Mouse (Mus musculus): ENCODE data around the gene Ppm1l. TPM values are rescaled to one million over a fixed set of nuclear protein-coding genes. Genes with fewer than 3 reads are reported as not detected.
"Not testable (repeated sequence)": the region's sequence is repeated elsewhere in the genome, so short reads cannot be mapped to it uniquely, and the experiment has no call there.

Gene Ppm1l
- polyA plus RNA-seq, 1 experiment = 0.75 TPM

DNA sequence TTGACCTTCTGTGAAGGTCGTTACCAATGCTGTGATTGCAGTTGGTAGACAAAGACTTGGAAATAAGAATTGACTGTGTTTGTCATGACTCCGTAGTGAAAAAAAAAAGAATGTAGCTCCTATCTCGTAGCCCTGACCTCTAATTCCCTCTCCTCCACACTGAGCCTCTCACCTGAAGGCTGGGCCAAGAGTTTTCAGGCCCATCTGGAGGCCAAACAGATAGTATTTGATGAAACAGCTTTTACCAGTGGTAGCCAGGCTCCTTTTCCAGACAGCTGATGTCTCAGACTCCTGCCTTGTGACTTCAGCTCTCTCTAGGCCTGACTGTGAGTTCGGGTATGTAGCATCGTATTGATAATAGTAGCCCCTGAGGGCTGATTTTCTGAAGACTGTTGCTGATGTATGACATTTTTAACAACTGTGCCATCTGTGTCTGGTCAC is 45.7 kb downstream of the Ppm1l start:
- Histone ChIP-seq H3K27ac (ENCODE audit: insufficient read depth, low read depth, low read length) (no peak overlapping the region), H3K4me1 (ENCODE audit: control insufficient read depth, insufficient read depth, low read length) (no peaks in the 10 kb centered on the region), H3K4me3 (ENCODE audit: insufficient read depth, low read length) (no peak overlapping the region)
- TF ChIP-seq POLR2A (IDR thresholded peaks at IDR 0.05; ENCODE audit: borderline replicate concordance, low read depth, low read length) (no peak), CTCF (IDR thresholded peaks at IDR 0.05; ENCODE audit: low read depth, low read length) (no peak)

DNA sequence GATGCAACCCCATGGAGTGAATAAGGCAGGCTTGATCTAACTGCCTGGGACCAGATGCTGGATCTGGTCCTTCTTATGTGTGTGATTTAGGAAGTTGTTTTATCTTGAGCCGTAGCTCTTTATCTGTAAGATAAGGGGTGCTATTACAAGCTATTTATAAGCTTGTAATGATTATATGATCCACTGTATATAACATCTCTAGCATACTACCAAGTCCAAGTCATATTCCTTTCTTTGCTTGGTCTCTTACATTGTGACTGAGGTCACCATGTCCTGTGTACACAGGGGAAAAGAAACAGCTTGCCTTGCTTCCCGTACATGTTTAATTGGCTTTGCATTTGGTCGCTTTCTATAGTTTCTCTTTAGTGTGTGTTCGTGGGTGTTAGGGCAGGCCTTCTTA is 46.2 kb downstream of the Ppm1l start:
- Histone ChIP-seq H3K4me3 (ENCODE audit: insufficient read depth, low read length) (no peak overlapping the region), H3K4me1 (ENCODE audit: control insufficient read depth, insufficient read depth, low read length) (no peaks in the 10 kb centered on the region), H3K27ac (ENCODE audit: insufficient read depth, low read depth, low read length) (no peak overlapping the region)
- TF ChIP-seq CTCF (IDR thresholded peaks at IDR 0.05; ENCODE audit: low read depth, low read length) (no peak), POLR2A (IDR thresholded peaks at IDR 0.05; ENCODE audit: borderline replicate concordance, low read depth, low read length) (no peak)

DNA sequence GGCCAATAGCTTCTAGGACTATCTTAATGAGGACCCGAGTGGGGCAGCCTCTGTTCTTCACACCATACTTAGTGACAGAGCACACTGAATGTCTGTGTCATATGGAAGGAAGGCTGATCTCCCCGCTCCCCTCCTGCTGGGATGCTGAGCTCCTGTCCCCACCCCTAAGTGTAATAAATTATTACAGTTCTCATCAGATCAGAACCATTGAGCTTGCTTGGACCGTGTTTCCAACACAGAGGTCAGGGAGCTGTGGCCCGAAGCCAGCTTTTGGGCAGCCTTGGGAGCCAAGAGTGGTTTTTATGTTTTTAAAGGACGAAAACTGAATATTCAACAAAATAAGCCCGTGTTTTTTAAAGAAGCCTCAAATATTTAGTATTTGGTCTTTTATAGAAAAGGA is 47.5 kb downstream of the Ppm1l start:
- no peaks in the 10 kb centered on the region for H3K4me1 ChIP-seq (ENCODE audit: control insufficient read depth, insufficient read depth, low read length)
- no peak overlapping the region for H3K4me3 ChIP-seq (ENCODE audit: insufficient read depth, low read length)
- H3K27ac ChIP-seq (ENCODE audit: insufficient read depth, low read depth, low read length) = no peak overlapping the region
- TF ChIP-seq CTCF (IDR thresholded peaks at IDR 0.05; ENCODE audit: low read depth, low read length) = no peak
- no peak for TF ChIP-seq POLR2A (IDR thresholded peaks at IDR 0.05; ENCODE audit: borderline replicate concordance, low read depth, low read length)

DNA sequence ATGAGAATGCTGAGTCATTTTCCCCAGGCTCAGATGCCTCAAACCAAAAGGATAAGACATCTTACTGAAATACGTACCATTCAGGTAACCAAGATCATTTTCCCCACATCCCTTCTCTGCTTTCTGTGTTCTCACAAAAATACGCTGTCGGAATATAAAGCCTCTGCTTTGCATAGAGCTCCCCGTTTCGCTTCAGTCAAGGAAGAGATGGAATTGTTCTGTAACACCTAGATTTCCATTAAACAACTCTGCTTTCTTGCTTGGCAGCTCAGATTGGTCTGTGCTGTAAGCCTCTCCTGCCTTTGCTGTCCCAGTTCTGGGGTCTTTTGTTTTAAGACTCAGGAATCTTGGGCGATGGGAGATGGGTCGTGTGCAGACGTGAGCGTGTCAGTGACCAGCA is 51.3 kb downstream of the Ppm1l start:
- H3K4me3 ChIP-seq (ENCODE audit: insufficient read depth, low read length) = no peak overlapping the region
- TF ChIP-seq POLR2A (IDR thresholded peaks at IDR 0.05; ENCODE audit: borderline replicate concordance, low read depth, low read length) (no peak), CTCF (IDR thresholded peaks at IDR 0.05; ENCODE audit: low read depth, low read length) (no peak)
- no peaks in the 10 kb centered on the region for H3K4me1 ChIP-seq (ENCODE audit: control insufficient read depth, insufficient read depth, low read length)
- H3K27ac ChIP-seq (ENCODE audit: insufficient read depth, low read depth, low read length) = no peak overlapping the region

DNA sequence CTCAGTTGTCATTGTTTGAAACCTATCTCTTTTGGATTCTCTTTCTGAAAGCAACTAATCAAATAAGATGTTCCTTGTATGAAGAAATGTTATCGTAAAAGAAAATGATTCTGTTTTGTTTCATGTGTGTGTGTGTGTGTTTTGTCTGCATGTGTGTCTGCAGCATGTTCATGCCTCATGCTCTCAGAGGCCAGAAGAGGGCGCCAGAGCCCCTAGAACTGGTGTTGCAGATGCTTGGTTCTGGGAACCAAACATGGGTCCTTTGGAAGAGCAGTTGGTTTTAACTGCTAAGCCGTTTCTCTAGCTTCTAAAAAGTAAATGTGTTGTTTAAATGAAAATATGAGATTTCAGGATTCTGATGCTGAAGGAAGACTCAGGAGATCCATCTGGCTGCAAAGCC is 56.1 kb downstream of the Ppm1l start:
- Histone ChIP-seq H3K27ac (ENCODE audit: insufficient read depth, low read depth, low read length) (no peak overlapping the region), H3K4me1 (ENCODE audit: control insufficient read depth, insufficient read depth, low read length) (no peaks in the 10 kb centered on the region), H3K4me3 (ENCODE audit: insufficient read depth, low read length) (no peak overlapping the region)
- TF ChIP-seq POLR2A (IDR thresholded peaks at IDR 0.05; ENCODE audit: borderline replicate concordance, low read depth, low read length) = no peak

DNA sequence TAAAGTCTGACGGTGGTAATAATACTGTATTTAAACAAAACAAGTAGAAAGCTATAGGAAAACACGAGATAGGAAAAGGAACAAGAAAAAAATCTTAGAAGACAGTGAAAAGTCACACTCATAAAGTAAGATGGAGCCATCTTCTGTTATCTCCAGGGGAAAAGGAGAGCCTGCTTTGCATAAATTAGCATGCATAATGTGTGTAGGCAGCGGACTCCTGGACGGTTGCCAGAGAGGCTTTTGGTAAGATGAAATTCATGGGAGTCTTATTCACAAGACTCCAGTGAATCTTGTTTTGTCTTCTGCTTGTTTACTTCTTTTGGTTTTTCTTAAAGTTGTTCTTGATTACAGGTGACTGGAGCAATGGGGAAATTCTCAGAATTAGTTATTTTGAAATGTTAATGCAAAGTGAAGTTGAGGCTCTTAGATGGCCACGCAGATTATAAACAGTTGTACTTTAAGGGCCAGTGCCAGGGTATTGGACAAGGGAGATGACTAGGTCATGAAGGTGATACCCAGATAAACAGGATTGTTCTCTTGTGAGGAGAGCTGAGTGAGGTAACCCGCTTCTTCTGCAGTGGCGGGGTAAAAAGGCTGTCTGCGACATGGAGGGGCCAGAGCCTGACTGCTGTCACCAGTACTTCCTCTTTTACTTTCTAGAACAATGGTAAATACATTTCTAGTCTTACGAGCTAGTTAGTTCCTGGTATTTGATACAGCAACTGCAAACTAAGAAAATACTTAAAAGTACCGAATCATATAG is 57.1 kb downstream of the Ppm1l start:
- H3K4me3 ChIP-seq (ENCODE audit: insufficient read depth, low read length) = no peak overlapping the region
- H3K4me1 ChIP-seq (ENCODE audit: control insufficient read depth, insufficient read depth, low read length) = no peaks in the 10 kb centered on the region
- no peak overlapping the region for H3K27ac ChIP-seq (ENCODE audit: insufficient read depth, low read depth, low read length)
- TF ChIP-seq POLR2A (IDR thresholded peaks at IDR 0.05; ENCODE audit: borderline replicate concordance, low read depth, low read length) = no peak
- TF ChIP-seq CTCF (IDR thresholded peaks at IDR 0.05; ENCODE audit: low read depth, low read length) = no peak

DNA sequence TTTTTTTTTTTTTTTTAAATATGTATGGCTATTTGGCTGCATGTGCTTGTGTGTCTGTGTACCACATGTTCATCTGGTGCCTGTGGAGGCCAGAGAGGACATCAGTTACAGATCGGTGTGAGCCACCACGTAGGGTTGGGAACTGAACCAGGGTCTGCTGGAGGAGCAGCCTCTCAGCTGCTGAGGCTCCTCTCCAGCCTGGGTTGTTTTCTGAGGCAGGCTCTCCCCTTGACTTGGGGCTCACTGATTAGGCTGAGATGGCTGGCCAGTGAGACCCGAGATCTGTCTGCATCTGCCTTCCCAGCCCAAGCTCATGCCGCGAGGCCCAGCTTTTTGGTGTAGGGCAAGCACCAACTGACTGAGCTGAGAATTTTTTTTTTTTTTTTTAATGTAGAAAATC is 57.9 kb downstream of the Ppm1l start:
- TF ChIP-seq POLR2A (IDR thresholded peaks at IDR 0.05; ENCODE audit: borderline replicate concordance, low read depth, low read length) = no peak
- TF ChIP-seq CTCF (IDR thresholded peaks at IDR 0.05; ENCODE audit: low read depth, low read length) = no peak
- Histone ChIP-seq H3K4me3 (ENCODE audit: insufficient read depth, low read length) (no peak overlapping the region), H3K27ac (ENCODE audit: insufficient read depth, low read depth, low read length) (no peak overlapping the region), H3K4me1 (ENCODE audit: control insufficient read depth, insufficient read depth, low read length) (no peaks in the 10 kb centered on the region)

DNA sequence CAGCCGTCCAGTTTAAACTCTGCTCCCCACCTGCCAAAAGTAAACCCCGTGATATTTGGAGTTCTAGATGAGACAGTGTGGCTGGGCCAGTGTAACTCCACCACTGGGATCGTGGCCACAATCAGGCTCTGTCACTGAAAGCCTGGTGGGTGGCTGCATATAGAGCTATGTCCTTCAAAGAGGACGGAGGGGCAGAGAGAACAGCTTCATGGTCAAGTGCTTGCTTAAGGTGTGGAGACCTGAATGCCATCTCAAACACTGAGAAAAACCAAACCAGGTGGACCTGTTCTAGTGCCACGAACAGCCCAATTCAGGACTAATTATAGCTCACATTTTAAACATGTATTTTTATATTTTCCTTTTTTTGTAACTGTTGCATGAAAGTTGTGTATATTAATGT is 58.3 kb downstream of the Ppm1l start:
- Histone ChIP-seq H3K27ac (ENCODE audit: insufficient read depth, low read depth, low read length) (no peak overlapping the region), H3K4me3 (ENCODE audit: insufficient read depth, low read length) (no peak overlapping the region), H3K4me1 (ENCODE audit: control insufficient read depth, insufficient read depth, low read length) (no peaks in the 10 kb centered on the region)
- TF ChIP-seq CTCF (IDR thresholded peaks at IDR 0.05; ENCODE audit: low read depth, low read length) (no peak), POLR2A (IDR thresholded peaks at IDR 0.05; ENCODE audit: borderline replicate concordance, low read depth, low read length) (no peak)

DNA sequence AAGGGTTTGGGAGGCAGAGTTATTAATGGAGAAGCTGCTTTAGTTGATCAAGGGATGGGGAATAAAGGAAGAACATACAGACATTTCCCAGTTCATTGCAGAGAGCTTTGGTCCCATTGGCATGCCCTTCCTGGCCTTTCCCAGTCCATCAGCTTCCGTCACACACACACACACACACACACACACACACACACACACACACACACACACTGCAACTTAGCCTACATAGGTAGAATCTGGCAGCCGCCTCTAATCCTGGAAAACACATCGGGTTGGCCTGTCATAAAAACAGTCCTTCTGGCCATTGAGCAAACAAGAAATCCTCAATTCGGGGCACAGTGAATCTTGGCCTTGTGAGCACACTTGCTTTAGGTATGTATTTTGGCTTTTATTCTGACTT is 64.6 kb downstream of the Ppm1l start:
- no peak for TF ChIP-seq CTCF (IDR thresholded peaks at IDR 0.05; ENCODE audit: low read depth, low read length)
- TF ChIP-seq POLR2A (IDR thresholded peaks at IDR 0.05; ENCODE audit: borderline replicate concordance, low read depth, low read length) = no peak
- no peak overlapping the region for H3K4me3 ChIP-seq (ENCODE audit: insufficient read depth, low read length)
- no peak overlapping the region for H3K27ac ChIP-seq (ENCODE audit: insufficient read depth, low read depth, low read length)
- no peaks in the 10 kb centered on the region for H3K4me1 ChIP-seq (ENCODE audit: control insufficient read depth, insufficient read depth, low read length)

DNA sequence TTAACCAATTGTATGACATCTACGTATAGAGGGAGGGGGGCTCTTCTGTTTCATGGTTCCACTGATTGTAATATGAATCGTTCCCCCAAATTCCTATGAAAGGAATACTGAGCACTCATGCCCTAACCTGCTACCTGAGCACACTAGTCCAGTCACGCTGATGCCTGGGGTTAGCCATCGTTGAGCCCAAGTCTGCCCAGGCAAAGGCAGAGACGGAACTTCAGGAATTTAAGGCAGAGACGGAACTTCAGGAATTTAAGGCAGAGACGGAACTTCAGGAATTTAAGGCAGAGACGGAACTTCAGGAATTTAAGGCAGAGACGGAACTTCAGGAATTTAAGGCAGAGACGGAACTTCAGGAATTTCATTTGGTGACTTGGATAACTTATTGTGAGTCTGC is 75.2 kb downstream of the Ppm1l start:
- H3K27ac ChIP-seq (ENCODE audit: insufficient read depth, low read depth, low read length); H3K4me1 ChIP-seq (ENCODE audit: control insufficient read depth, insufficient read depth, low read length): not testable (repeated sequence)

DNA sequence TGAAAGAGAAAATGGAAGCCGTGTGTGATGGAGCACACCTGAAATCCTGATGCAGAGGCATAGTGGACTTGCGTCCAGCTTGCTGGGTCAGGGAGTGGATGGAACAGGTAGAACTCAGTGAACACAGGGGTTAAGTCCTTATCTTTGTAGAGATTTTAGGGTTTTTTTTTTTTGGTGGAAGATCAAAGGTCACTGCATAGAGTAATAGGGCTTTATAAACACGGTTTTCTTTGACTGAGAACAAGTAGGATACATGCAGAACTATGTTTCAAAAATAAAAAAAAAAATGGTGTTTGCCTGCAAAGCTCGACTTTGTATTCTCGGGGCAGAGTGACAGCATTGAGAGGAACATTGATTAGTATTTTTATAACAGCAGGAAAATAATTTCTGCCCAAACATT is 75.6 kb downstream of the Ppm1l start:
- Histone ChIP-seq H3K4me1 (ENCODE audit: control insufficient read depth, insufficient read depth, low read length) (no peaks in the 10 kb centered on the region), H3K27ac (ENCODE audit: insufficient read depth, low read depth, low read length) (no peak overlapping the region), H3K4me3 (ENCODE audit: insufficient read depth, low read length) (no peak overlapping the region)
- no peak for TF ChIP-seq CTCF (IDR thresholded peaks at IDR 0.05; ENCODE audit: low read depth, low read length)
- no peak for TF ChIP-seq POLR2A (IDR thresholded peaks at IDR 0.05; ENCODE audit: borderline replicate concordance, low read depth, low read length)

More for the DNA sequence above, 75.2 kb downstream of the Ppm1l start:
- H3K4me3 ChIP-seq (ENCODE audit: insufficient read depth, low read length) = not testable (repeated sequence)

Measured in bone marrow macrophage, adult 2 months (primary cell).